Comparison of ENCODE assay signal across 29 mouse cellular contexts in genomic region chr1:65012726-65013125, GRCm38 (mm10). TPM values are rescaled to one million over a fixed set of nuclear protein-coding genes. Genes with fewer than 3 reads are reported as not detected.
DNase-seq lines count a peak whose midpoint lies in the region; ATAC-seq lines count a peak whose summit lies in the region.
"Had no signal": no experiment of that assay in that cellular context is flagged by ENCODE, and none has a peak within 500 bp of the region (broad histone marks: within the 10 kb centered on the region; RNA-seq: fewer than 3 reads in every experiment).

No protein-coding gene starts in this region.

- no peak overlapping the region for H3K4me2 ChIP-seq in intestine, embryonic 16.5 days (ENCODE audit: low read depth, low read length)

- H3K9me3 ChIP-seq in intestine, embryonic 16.5 days (ENCODE audit: control insufficient read depth, low read length) = no peaks in the 10 kb centered on the region
- H3K9me3 ChIP-seq: G1E had no signal

- intact Hi-C loops in heart, postnatal 25 days (cut with DNase I) = loop anchor here (5.0 kb wide), 2 partner anchors 395 to 1355 kb away; partner anchors contain the start of gene Mettl21a

- H3K4me1 ChIP-seq in intestine, embryonic 16.5 days (ENCODE audit: control insufficient read depth, insufficient read depth, low read length) = no peaks in the 10 kb centered on the region

- ATAC-seq in intestine, embryonic 16.5 days = no peak
- ATAC-seq: activated CD4-positive, CD25-positive, alpha-beta regulatory T cell, adult 4 months; CD4-positive, CD25-positive, alpha-beta regulatory T cell, adult 4 months; Patski had no signal

- H3K36me3 ChIP-seq in intestine, embryonic 16.5 days (ENCODE audit: control insufficient read depth, insufficient read depth, low read length) = no peaks in the 10 kb centered on the region
- H3K36me3 ChIP-seq: G1E had no signal

- H3K27me3 ChIP-seq in intestine, embryonic 16.5 days (replicated peaks; ENCODE audit: control insufficient read depth, insufficient read depth, low read length) = no peaks in the 10 kb centered on the region
- H3K27me3 ChIP-seq: CH12.LX had no signal

- DNase-seq in ES-CJ7 (ENCODE audit: low read depth, low spot score) (peak; percentile 71), R1 (ENCODE audit: low read depth, low spot score) (peak; percentile 87), ZHBTc4 (ENCODE audit: low read depth, low spot score) (peak; percentile 64)
- DNase-seq in heart, postnatal 25 days (ENCODE audit: low spot score) = no peak
- no peak for DNase-seq in retina, embryonic 14.5 days (ENCODE audit: low spot score)
- DNase-seq: adrenal gland, adult 2 months; adrenal gland, adult 8-10 months; adrenal gland, postnatal 10 days; adrenal gland, postnatal 14 days; adrenal gland, postnatal 25 days; adrenal gland, postnatal 36 days; B cell, adult 2 months; cerebellum, adult 11 months; cerebellum, adult 11-12 months; cerebellum, adult 18-20 months; cerebellum, adult 2 months; cerebellum, adult 8-10 months; cerebellum, adult 9-10 months had no signal

- 84% methylated on average over 4 of the region's 4 CpGs for WGBS in intestine, embryonic 16.5 days

- no peak overlapping the region for H3K9ac ChIP-seq in intestine, embryonic 16.5 days (ENCODE audit: low read depth, low read length)

- H3K4me3 ChIP-seq in intestine, embryonic 16.5 days (ENCODE audit: low read length) = no peak overlapping the region

- H3K27ac ChIP-seq in intestine, embryonic 16.5 days (ENCODE audit: low read length) = no peak overlapping the region

RNA-seq across cellular contexts. Expression of gene Akr1cl, which starts 19.8 kb away (rescaled TPM):
- 0.11 and 1.4 TPM in 2 replicates for polyA plus RNA-seq in intestine, embryonic 16.5 days (2015; fragmentation: Nextera tagmentation; extraction: Ambion mirVana)
- total RNA-seq in heart, postnatal 25 days (2021) = not detected
- total RNA-seq: CH12.LX, MEL had no signal
- polyA plus RNA-seq: C2C12; cerebellum, adult 2 months; G1E; Patski had no signal

RNA-seq across cellular contexts. Expression of gene Cryge, which starts 38.2 kb away (rescaled TPM):
- not detected in 2 replicates for polyA plus RNA-seq in intestine, embryonic 16.5 days (2015; fragmentation: Nextera tagmentation; extraction: Ambion mirVana)
- total RNA-seq in heart, postnatal 25 days (2021) = not detected
- total RNA-seq: adrenal gland, adult 18-20 months; adrenal gland, adult 2 months; adrenal gland, postnatal 10 days; adrenal gland, postnatal 14 days; adrenal gland, postnatal 36 days; CH12.LX; MEL had no signal
- polyA plus RNA-seq: activated CD4-positive, CD25-positive, alpha-beta regulatory T cell, adult 4 months; brain, embryonic 14.5 days; C2C12; CD4-positive, CD25-positive, alpha-beta regulatory T cell, adult 4 months; cerebellum, adult 2 months; G1E; Patski had no signal

RNA-seq across cellular contexts. Expression of gene Crygd, which starts 50.5 kb away (rescaled TPM):
- not detected in 2 replicates for polyA plus RNA-seq in intestine, embryonic 16.5 days (2015; fragmentation: Nextera tagmentation; extraction: Ambion mirVana)
- total RNA-seq in heart, postnatal 25 days (2021) = not detected
- total RNA-seq: adrenal gland, adult 18-20 months; adrenal gland, adult 2 months; adrenal gland, postnatal 10 days; adrenal gland, postnatal 14 days; adrenal gland, postnatal 25 days; adrenal gland, postnatal 36 days; adrenal gland, postnatal 4 days; CH12.LX; MEL had no signal
- polyA plus RNA-seq: activated CD4-positive, CD25-positive, alpha-beta regulatory T cell, adult 4 months; brain, embryonic 14.5 days; C2C12; CD4-positive, CD25-positive, alpha-beta regulatory T cell, adult 4 months; cerebellum, adult 2 months; G1E; Patski had no signal

RNA-seq across cellular contexts. Expression of gene Plekhm3, which starts 56.1 kb away (rescaled TPM):
- polyA plus RNA-seq in intestine, embryonic 16.5 days (2015; fragmentation: Nextera tagmentation; extraction: Ambion mirVana) = 3.4 and 3.9 TPM in 2 replicates
- total RNA-seq in heart, postnatal 25 days (2021) = 1 to 10 TPM; 8.3 to 9.6 TPM

Comparison
In these comparisons a context has a peak if more than half of its experiments do, and no peak if none do; other contexts are left out.
1. DNase-seq: peak in ES-CJ7 (single experiment), R1 (single experiment) and ZHBTc4 (single experiment); none in heart, postnatal 25 days (single experiment) and retina, embryonic 14.5 days (single experiment).